Mouse (Mus musculus) gastrocnemius, adult 8-10 months (tissue): ENCODE results near the gene Tmem223. TPM values are rescaled to one million over a fixed set of nuclear protein-coding genes. Genes with fewer than 3 reads are reported as not detected.

Experiments
- DNase-seq, 2 experiments: peaks; one replicate each; pipeline ENCODE4 v3.0.0; 2022; ENCODE audit warnings: low spot score in 2 of 2
- total RNA-seq, 4 experiments: library from RNA; stranded (reverse); gene quantifications; 2 replicates each; pipeline ENCODE4 v1.2.4; 2022

The Tmem223 gene
- total RNA-seq, 4 experiments from 2014 or later = 99.3 to 133 (median 107) TPM

GRCm38 (mm10) chr19:8742176-8742575 is 28.6 kb upstream of the Tmem223 start:
- no peak for DNase-seq

DNA sequence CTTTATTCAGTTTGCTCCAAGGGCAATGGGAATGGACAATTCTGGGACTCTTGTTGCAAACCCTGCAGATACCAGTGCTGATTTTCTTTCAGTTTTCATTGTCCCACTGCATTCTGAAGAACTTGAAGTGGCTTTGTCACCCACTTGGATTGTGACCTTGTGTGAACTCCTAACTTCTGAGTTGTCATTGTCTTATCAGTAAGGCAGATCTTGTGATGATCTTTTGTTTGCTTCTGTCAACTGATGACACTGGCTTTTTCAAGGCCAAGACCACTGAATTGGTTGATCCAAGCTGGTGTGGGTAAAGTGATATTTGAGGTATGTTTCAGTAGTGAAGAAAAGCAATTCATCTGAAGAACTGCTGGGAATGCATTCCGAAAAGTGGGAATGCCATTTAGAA is 25.4 kb upstream of the Tmem223 start:
- DNase-seq = no peak

DNA sequence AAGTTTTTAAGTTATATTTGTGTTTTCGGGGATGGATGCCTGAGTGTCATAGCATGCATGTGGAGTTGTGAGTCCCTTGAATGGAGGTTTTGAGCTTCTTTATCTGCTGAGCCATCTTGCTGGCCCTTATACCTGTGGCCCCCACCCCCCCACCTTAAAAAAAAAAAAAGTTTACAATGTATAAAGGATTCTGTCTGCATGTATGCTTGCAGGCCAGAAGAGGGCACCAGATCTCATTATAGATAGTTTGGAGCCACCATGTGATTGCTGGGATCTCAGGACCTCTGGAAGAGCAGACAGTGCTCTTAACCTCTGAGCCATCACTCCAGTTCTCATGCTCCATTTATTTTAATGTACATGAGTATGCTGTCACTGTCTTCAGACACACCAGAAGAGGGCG is 23.4 kb upstream of the Tmem223 start:
- no peak for DNase-seq

- DNase-seq = no peak
Measured at GRCm38 (mm10) chr19:8755652-8756051, 15.1 kb upstream of the Tmem223 start.

- DNase-seq = peak; percentile 77 to 87
Measured at GRCm38 (mm10) chr19:8756635-8757387, 14.0 kb upstream of the Tmem223 start, which contains the start of gene Nxf1. Gene Nxf1 (plus strand): TSS chr19:8757073.

DNA sequence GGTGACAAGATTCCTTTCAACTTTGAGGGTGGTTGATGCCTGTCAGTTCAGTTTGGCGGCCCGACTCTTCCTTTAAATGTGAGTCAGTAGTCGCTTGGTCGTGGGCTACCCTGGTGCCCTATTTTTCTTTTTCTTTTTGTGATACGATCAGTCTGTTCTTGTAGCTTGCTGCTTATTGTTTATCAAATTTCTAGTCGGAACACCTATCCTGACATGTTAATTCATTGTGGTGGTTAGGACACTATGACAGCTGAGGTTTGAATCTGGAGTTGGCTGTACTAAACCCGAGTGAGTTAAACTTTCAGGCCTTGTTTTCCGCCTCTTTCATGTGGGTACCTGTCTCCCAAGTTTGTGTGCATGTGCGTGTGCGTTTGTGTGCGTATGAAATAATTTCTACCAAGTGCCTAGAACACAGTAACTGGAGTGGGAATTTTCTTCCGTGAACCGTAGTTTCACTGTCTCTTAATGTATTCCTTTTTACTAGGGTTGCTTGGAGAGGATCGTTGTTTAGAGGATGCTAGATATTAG is 13.3 kb upstream of the Tmem223 start:
- DNase-seq = no peak

GRCm38 (mm10) chr19:8758899-8759298 is 11.9 kb upstream of the Tmem223 start:
- DNase-seq = no peak

DNA sequence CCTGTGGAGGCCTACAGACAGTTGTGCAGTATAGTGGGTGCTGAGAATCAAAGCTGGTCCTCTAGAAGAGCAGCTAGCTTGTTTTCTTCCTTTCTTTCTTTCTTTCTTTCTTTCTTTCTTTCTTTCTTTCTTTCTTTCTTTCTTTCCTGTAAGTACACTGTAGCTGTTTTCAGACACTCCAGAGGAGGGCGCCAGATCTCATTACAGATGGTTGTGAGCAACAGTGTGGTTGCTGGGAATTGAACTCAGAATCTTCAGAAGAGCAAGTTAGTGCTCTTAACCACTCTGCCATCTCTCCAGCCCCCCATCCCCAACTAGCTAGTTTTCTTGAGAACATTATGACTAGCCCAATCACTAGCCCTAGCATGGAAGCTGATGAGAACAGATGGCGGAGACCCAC is 10.0 kb upstream of the Tmem223 start:
- no peak for DNase-seq

- DNase-seq = no peak
Measured at GRCm38 (mm10) chr19:8763276-8763675, 7.5 kb upstream of the Tmem223 start.

DNA sequence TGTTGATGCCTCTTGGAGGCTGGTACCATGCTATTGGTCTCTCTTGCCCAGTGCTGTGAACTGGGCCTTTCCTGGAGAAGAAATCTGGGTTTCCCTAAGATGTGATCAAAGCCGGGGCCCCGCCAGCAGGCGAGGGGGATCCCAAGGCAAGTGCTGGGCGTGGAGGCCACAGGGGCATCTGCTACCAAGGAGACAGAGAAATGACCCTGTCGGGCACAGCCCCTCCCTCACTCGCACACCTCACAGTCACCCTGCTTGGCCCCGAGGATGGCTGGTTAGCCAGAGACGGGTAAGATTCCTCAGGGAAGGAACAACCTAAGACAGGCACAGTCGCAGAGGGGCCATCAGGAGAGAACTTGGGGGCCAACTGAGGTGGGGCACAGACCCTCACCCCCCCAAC is 5.2 kb upstream of the Tmem223 start:
- no peak for DNase-seq

GRCm38 (mm10) chr19:8772996-8773395 is 2.2 kb downstream of the Tmem223 start:
- DNase-seq = no peak

DNA sequence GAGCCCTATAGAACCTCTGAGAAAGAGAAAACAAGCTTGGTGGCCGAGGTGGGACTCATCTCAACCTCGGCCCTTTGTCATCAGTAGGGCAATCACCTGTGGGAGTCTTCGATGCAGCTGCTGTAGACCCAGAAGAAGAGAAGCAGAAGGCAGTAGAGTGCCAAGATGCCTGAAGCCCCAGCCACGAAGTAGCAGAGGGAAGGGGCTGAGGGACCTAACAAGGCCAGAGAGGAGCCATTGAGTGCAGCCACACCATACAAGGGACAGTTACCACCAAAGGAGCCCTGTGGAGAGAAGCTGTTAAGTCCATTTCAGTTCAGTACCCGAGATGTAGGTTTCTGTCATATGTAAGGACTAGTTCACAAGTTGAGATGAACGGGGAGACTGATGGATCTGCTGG is 2.6 kb downstream of the Tmem223 start:
- no peak for DNase-seq

- peak; percentile 91 to 92 for DNase-seq
Measured at GRCm38 (mm10) chr19:8774086-8774835, 3.5 kb downstream of the Tmem223 start, which contains the start of gene Tmem179b. Gene Tmem179b (minus strand): TSS chr19:8774467.

- peak in 1 of 2 experiments; percentile 15 for DNase-seq
Measured at GRCm38 (mm10) chr19:8774951-8775421, 4.2 kb downstream of the Tmem223 start.

DNA sequence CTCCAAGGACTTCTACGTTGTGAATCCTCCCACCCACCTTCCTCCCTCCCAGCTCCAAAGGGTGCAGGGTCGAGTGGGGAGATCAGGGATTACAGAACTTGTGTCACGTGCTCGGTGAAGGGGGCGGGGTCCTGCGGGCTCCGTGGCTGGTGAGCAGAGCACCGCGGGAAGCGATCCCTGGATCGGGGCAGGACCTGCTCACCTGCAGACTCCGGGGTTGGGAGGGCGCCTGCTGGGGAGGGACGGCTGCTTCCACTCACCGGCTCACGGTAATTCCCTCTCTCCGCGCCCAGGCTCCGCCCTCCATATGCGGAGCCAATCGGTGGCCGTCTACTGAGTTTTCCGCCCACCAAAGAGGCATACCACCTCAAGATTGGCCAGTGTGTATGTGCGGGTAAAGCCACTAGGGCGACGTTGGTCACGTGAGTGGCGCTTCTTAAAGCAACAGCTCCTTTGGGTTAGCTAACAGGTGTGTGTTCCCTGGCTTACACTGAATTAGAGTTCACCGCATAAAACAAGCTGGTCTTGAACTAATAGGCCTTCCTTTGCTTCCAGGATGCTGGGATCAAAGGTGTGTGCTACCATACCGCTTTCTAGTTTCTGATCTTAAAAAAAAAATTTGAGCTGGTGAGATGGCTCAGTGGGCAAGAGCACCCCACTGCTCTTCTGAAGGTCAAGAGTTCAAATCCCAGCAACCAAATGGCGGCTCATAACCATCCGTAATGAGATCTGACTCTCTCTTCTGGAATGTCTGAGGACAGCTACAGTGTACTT is 15.4 kb downstream of the Tmem223 start, which contains the start of gene Taf6l:
Gene Taf6l (minus strand): TSS at position 410 of the 774 bp plus-strand sequence.
- peak; percentile 84 to 91 for DNase-seq

DNA sequence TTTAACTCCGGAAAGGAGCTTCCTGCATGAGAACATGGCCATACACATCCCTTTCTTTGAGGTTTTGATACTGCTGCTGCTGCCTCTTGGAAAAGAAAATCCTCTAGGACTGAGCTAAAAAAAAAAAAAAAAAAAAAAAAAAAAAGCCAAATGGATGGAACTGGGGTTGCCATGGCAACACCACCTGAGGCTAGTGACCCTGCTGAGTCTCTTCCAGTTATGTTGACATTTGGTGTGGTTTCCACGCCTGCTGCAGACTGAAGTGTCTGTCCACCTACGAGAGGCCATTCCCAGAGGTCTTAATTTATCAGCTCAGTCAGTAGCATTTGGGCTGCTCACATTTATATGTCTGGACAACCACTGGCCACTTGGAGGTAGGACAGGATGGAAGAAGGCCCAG is 17.7 kb downstream of the Tmem223 start:
- DNase-seq = no peak

GRCm38 (mm10) chr19:8789171-8789570 is 18.4 kb downstream of the Tmem223 start:
- no peak for DNase-seq

DNA sequence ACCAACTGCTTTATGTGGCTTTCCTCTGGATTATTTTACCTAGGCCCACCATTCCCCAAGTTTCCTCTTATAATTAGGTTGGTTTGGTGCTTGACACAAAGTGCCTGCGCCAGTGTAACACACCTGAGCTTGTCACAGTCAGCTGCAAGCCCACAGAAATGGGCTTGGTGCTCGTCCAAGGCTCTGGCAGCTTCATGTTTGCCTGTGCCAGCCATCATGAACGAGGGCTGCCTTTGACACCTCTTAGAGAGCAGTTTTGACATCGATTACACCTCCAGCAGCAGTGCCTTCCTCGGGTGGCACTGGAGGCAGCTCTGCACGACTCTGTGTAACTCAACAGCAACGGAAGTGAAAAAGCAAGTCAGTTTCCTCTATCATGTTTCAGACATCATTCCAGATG is 19.4 kb downstream of the Tmem223 start:
- no peak for DNase-seq

DNA sequence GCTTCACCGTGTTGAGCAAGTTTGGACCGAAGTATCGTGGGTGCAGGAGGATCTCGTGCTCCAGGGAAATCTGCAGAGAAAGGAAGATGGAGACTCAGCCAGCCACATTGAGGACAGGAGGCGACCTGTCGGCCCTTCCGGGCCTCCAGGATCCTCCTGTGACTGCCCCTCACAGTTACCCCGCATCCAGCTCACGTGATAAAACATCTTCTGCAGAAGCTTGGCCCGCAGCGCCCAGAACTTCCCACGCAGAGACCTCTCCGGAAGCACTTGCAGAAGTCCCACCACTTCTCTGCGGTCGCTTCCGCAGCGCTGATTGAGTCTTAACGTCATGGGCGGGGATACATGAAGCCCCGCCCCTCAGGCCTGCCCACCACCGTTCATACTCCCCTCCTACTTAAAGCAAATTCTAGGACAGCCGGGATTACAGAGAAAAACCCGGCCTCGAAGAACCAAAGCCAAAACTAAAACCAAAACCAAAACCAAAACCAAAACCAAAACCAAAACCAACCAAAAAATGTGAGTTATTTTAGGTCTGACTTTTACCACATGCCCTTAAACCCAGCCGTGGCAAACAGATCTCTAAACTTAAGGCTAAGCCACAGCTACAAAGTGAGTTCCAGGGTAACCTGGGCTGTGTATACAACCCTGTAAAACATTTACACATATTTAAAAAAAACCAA is 27.6 kb downstream of the Tmem223 start, which contains the start of gene Polr2g:
Gene Polr2g (minus strand): TSS at position 314 of the 683 bp plus-strand sequence.
- peak; percentile 86 to 91 for DNase-seq

GRCm38 (mm10) chr19:8798947-8799315 is 28.1 kb downstream of the Tmem223 start:
- DNase-seq = no peak
